Mouse (Mus musculus) heart, embryonic 12.5 days (tissue): ENCODE data around the gene Olfr218. TPM values are rescaled to one million over a fixed set of nuclear protein-coding genes. Genes with fewer than 3 reads are reported as not detected.

ENCODE experiments used
- polyA plus RNA-seq: library from polyadenylated mRNA; unstranded; fragments of >200 nt; fragmentation: Nextera tagmentation; extraction: Ambion mirVana; gene quantifications from 2 replicates; pipeline ENCODE4 v1.2.1, GENCODE M21; 2016

The Olfr218 gene
- polyA plus RNA-seq, 1 experiment from 2014 or later = not detected

Other genes starting within 250 kb of the Olfr218 start
- not detected in 2 replicates for gene Olfr16, start 247.4 kb upstream of the Olfr218 start, polyA plus RNA-seq
- gene Olfr1408, start 60.4 kb upstream of the Olfr218 start, polyA plus RNA-seq = not detected in 2 replicates
- not detected in 2 replicates for gene Olfr1406, start 7.2 kb upstream of the Olfr218 start, polyA plus RNA-seq
- gene Olfr1404, start 14.6 kb downstream of the Olfr218 start, polyA plus RNA-seq = not detected in 2 replicates
- gene Fcer1a, start 29.4 kb downstream of the Olfr218 start, polyA plus RNA-seq = not detected in 2 replicates
- gene Olfr418, start 68.2 kb downstream of the Olfr218 start, polyA plus RNA-seq = not detected in 2 replicates
- not detected in 2 replicates for gene Mptx2, start 80.0 kb downstream of the Olfr218 start, polyA plus RNA-seq
- gene Ackr1, start 135.9 kb downstream of the Olfr218 start, polyA plus RNA-seq = 3.9 and 4.5 TPM in 2 replicates
- 2.4 and 3.0 TPM in 2 replicates for gene Aim2, start 153.1 kb downstream of the Olfr218 start, polyA plus RNA-seq
- gene Cadm3, start 169.9 kb downstream of the Olfr218 start, polyA plus RNA-seq = 0.57 TPM in 2 replicates